Mouse (Mus musculus) lung, embryonic 14.5 days (tissue): ENCODE measurements at regions not wholly inside any gene's neighbourhood (a gene's known extent, or its start where the extent isn't known, plus 50 kb on each side); places are given as distances from the start of the nearest gene placed in this dataset.

Source experiments
- ATAC-seq: fragments of 200-750 bp; cut with Nextera tagmentation; 2 replicates; pipeline ENCODE4 v1.8.0; 2017; ENCODE audit warnings: mild to moderate bottlenecking, moderate TSS enrichment, moderate library complexity; ENCODE audit not compliant: insufficient read depth
- DNase-seq: peaks from one replicate; pipeline ENCODE4 v3.0.0-alpha.2; 2015
- H3K27ac ChIP-seq: fragments of 300-500 bp; sonication (generic); 2 replicates; pipeline ENCODE4 v1.5.1; 2014; ENCODE audit warnings: low read depth, mild to moderate bottlenecking, moderate library complexity
- H3K27me3 ChIP-seq: fragments of 300-500 bp; sonication (generic); 2 replicates; pipeline ENCODE4 v1.6.1; 2014; ENCODE audit warnings: low read length, control low read depth; ENCODE audit not compliant: insufficient read depth
- H3K36me3 ChIP-seq: fragments of 300-500 bp; sonication (generic); 2 replicates; pipeline ENCODE4 v1.6.1; 2014; ENCODE audit warnings: control low read depth; ENCODE audit not compliant: insufficient read depth
- H3K4me1 ChIP-seq: fragments of 300-500 bp; sonication (generic); 2 replicates; pipeline ENCODE4 v1.6.1; 2014; ENCODE audit warnings: antibody characterized with exemption, control low read depth; ENCODE audit not compliant: insufficient read depth
- H3K4me2 ChIP-seq: fragments of 300-500 bp; sonication (generic); 2 replicates; pipeline ENCODE4 v1.6.1; 2014; ENCODE audit warnings: mild to moderate bottlenecking
- H3K4me3 ChIP-seq: fragments of 300-500 bp; sonication (generic); 2 replicates; pipeline ENCODE4 v1.5.1; 2014; ENCODE audit warnings: low read depth, low read length
- H3K9ac ChIP-seq: fragments of 300-500 bp; sonication (generic); 2 replicates; pipeline ENCODE4 v1.6.1; 2014
- H3K9me3 ChIP-seq: fragments of 300-500 bp; sonication (generic); 2 replicates; pipeline ENCODE4 v1.6.1; 2016; ENCODE audit warnings: low read depth, low read length, control low read depth
- CTCF ChIP-seq: IDR thresholded peaks from 2 replicates; pipeline ENCODE4 v1.5.1; 2016; ENCODE audit warnings: antibody characterized with exemption, low read depth
- WGBS: fragments of 180-500 bp; shearing (Covaris S2); extraction: QIAGEN DNeasy Blood & Tissue Kit; methylation state at CpG from one replicate; pipeline ENCODE4 v1.1.7; 2014; 5-methylcytosine and 5-hydroxymethylcytosine counted together

GRCm38 (mm10) chr14:36658193-36658592 lies 310.4 kb downstream of the Ccser2 start:
- no peak overlapping the region for H3K27ac ChIP-seq
- DNase-seq (no peak), ATAC-seq (no peak)
- no peaks in the 10 kb centered on the region for H3K36me3 ChIP-seq
- H3K27me3 ChIP-seq = no peaks in the 10 kb centered on the region
- H3K4me1 ChIP-seq = no peaks in the 10 kb centered on the region
- H3K9ac ChIP-seq = no peak overlapping the region
- H3K4me3 ChIP-seq = no peak overlapping the region
- WGBS = 69% methylated on average over 3 of the region's 3 CpGs
- H3K9me3 ChIP-seq = no peaks in the 10 kb centered on the region
- no peak overlapping the region for H3K4me2 ChIP-seq
- no peak for TF ChIP-seq CTCF

GRCm38 (mm10) chr14:36652982-36653557 lies 315.5 kb downstream of the Ccser2 start:
- DNase-seq = peak; percentile 29
- WGBS = 21% methylated on average over 6 of the region's 6 CpGs
- Histone ChIP-seq H3K27me3 (no peaks in the 10 kb centered on the region), H3K36me3 (no peaks in the 10 kb centered on the region), H3K4me2 (no peak overlapping the region), H3K9me3 (no peaks in the 10 kb centered on the region), H3K27ac (no peak overlapping the region), H3K4me1 (no peaks in the 10 kb centered on the region), H3K9ac (no peak overlapping the region), H3K4me3 (no peak overlapping the region)
- ATAC-seq = no peak
- TF ChIP-seq CTCF = no peak

DNA sequence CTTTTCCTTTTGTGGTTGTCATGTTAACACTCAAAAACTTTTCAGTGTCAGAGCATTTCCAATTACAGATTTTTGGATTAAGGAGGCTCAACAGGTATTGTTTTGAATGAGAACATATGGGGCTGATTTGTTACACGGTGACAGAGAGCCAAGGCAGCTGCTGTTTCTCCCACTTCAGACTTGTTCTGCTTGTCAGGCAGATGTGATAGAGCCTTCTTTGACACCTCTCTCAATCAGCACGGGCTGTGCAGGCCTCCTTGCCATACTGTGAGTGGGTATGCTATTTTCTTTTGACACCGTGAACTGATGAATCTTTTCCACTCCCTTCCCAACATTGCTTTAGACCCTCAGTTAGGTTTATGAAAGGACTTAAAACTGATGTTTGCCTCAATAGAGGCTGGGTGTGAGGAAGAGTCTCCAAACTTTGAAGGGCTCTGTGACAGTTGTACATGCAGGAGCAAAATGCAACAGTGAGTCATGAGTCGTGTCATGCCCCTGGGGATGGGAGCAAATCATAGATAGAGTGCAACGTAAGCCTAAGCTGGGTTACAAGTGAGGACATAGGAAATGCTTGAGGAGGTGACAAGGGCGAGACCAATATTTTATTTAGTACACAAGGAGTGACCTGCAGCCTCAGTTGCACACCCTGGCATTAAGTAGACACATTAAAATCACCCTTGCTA lies 317.4 kb downstream of the Ccser2 start:
- DNase-seq (no peak), ATAC-seq (no peak)
- Histone ChIP-seq H3K4me3 (no peak overlapping the region), H3K9ac (no peak overlapping the region), H3K27me3 (no peaks in the 10 kb centered on the region), H3K27ac (no peak overlapping the region), H3K4me2 (no peak overlapping the region), H3K4me1 (no peaks in the 10 kb centered on the region), H3K36me3 (no peaks in the 10 kb centered on the region), H3K9me3 (no peaks in the 10 kb centered on the region)
- WGBS = 29% methylated on average over 6 of the region's 6 CpGs
- TF ChIP-seq CTCF = no peak

- H3K4me3 ChIP-seq = no peak overlapping the region
- no peak overlapping the region for H3K9ac ChIP-seq
- TF ChIP-seq CTCF = no peak
- no peak overlapping the region for H3K4me2 ChIP-seq
- WGBS = 74% methylated on average over 3 of the region's 3 CpGs
- H3K9me3 ChIP-seq = no peaks in the 10 kb centered on the region
- H3K27me3 ChIP-seq = no peaks in the 10 kb centered on the region
- H3K4me1 ChIP-seq = no peaks in the 10 kb centered on the region
- no peak overlapping the region for H3K27ac ChIP-seq
- H3K36me3 ChIP-seq = no peaks in the 10 kb centered on the region
- ATAC-seq (no peak), DNase-seq (no peak)
These were observed 321.9 kb downstream of the Ccser2 start for GRCm38 (mm10) chr14:36646649-36647048.

- Histone ChIP-seq H3K9me3 (no peaks in the 10 kb centered on the region), H3K4me1 (no peaks in the 10 kb centered on the region), H3K4me3 (no peak overlapping the region), H3K36me3 (no peaks in the 10 kb centered on the region), H3K4me2 (no peak overlapping the region), H3K27me3 (no peaks in the 10 kb centered on the region), H3K27ac (no peak overlapping the region), H3K9ac (no peak overlapping the region)
- ATAC-seq (no peak), DNase-seq (no peak)
- no peak for TF ChIP-seq CTCF
These were observed 322.3 kb downstream of the Ccser2 start for GRCm38 (mm10) chr14:36646237-36646636.

GRCm38 (mm10) chr14:36624822-36625221 lies 343.8 kb downstream of the Ccser2 start:
- no peak overlapping the region for H3K27ac ChIP-seq
- no peaks in the 10 kb centered on the region for H3K4me1 ChIP-seq
- H3K36me3 ChIP-seq = no peaks in the 10 kb centered on the region
- H3K27me3 ChIP-seq = no peaks in the 10 kb centered on the region
- ATAC-seq = no peak
- H3K9me3 ChIP-seq = no peaks in the 10 kb centered on the region
- no peak for DNase-seq
- H3K4me2 ChIP-seq = no peak overlapping the region
- TF ChIP-seq CTCF = no peak
- H3K4me3 ChIP-seq = no peak overlapping the region
- no peak overlapping the region for H3K9ac ChIP-seq

DNA sequence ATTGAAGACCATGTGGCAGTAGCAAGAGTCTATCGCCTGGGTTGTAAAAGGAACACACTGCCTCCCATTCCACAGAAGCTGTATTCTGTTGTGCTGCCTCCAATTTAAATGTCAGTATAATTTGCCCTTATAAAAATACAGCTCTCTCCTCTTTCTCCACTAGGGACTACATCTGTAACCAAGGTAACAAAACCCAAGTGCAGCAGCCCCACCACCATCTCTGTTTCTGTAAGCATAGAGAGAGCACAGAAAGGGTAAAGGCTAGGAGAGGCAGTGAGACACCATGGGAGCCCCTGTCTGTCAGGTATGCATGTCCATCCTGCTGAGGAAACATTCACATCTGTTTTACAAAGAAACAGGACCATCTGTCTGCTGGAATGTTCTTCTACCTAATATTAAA lies 344.4 kb downstream of the Ccser2 start:
- DNase-seq (no peak), ATAC-seq (no peak)
- Histone ChIP-seq H3K36me3 (no peaks in the 10 kb centered on the region), H3K27me3 (no peaks in the 10 kb centered on the region), H3K4me1 (no peaks in the 10 kb centered on the region), H3K9ac (no peak overlapping the region), H3K4me3 (no peak overlapping the region), H3K9me3 (no peaks in the 10 kb centered on the region), H3K4me2 (no peak overlapping the region), H3K27ac (no peak overlapping the region)
- TF ChIP-seq CTCF = no peak
- WGBS = 89% methylated on average over 1 of the region's 1 CpGs
